Mouse (Mus musculus): ENCODE measurements at regions not wholly inside any gene's neighbourhood (a gene's known extent, or its start where the extent isn't known, plus 50 kb on each side); places are given as distances from the start of the nearest gene placed in this dataset.

- H3K4me1 ChIP-seq (ENCODE audit: control insufficient read depth in 2 of 2, insufficient read depth in 2 of 2, low read length in 2 of 2, poor library complexity in 1 of 2), result no peaks in the 10 kb centered on the region
- H3K9ac ChIP-seq (ENCODE audit: insufficient read depth, low read depth, low read length, poor library complexity, severe bottlenecking), result no peak overlapping the region
- no peaks in the 10 kb centered on the region for H3K9me3 ChIP-seq (ENCODE audit: control insufficient read depth, insufficient read depth, low read depth, low read length)
- no peak overlapping the region for H3K27ac ChIP-seq (ENCODE audit: insufficient read depth, low read depth, low read length, poor library complexity, severe bottlenecking)
- no peak for DNase-seq (ENCODE audit: low read depth, low spot score)
- no peak overlapping the region for H3K4me3 ChIP-seq (ENCODE audit: insufficient read depth in 1 of 2, low read depth in 1 of 2, low read length in 2 of 2, poor library complexity in 1 of 2, severe bottlenecking in 1 of 2)
- TF ChIP-seq CHD2 (IDR thresholded peaks at IDR 0.05; ENCODE audit: low read depth, low read length) (no peak), MAFK (IDR thresholded peaks at IDR 0.05; ENCODE audit: insufficient read depth, low read depth, low read length) (no peak)
- in situ Hi-C loops (cut with MboI; ENCODE audit: low sequenced_read_pairs in 2 of 2, unreplicated experiment in 2 of 2), result no loop called here
- no peaks in the 10 kb centered on the region for H3K36me3 ChIP-seq (ENCODE audit: control insufficient read depth, insufficient read depth, low read length, poor library complexity, severe bottlenecking)
These were observed 868.9 kb downstream of the Brinp1 start for GRCm38 (mm10) chr4:68085255-68085654.

DNA sequence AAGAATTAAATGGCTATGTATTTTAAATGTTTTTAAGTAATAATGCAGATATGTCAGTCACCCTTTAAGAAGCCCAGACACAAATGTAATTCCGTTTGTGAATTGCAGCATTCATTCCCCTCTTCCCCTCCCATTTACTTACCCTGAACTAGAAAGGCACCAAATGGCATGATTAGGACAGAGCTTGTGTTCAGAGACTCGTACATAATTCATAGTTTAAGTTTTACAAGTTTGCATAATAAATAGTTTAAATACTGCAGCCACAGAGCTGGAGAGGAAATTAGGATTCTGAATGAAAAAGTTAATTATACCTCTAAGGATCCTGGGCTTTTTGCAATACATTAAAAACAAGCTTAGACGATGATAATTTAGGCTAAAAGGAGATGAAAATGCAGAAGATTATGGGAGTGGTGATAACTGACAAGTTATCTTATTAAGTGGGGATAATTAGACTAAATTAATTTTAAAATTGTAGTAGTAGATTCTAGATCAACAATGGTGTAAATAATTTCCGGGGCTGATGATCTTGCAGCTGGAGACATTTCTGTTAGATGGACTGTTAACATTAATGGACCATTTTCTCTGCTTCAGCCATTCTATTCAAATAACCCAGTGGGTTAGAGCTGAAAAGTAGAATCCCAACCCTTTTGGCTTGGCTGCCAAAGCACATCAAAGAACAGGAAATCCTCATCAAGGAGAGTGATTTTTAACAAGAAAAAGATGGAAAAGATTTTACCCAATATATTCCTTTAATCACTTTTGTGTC lies 897.2 kb downstream of the Brinp1 start:
- H3K36me3 ChIP-seq (ENCODE audit: control insufficient read depth, insufficient read depth, low read length, poor library complexity, severe bottlenecking), result no peaks in the 10 kb centered on the region
- no peak for DNase-seq (ENCODE audit: low read depth, low spot score)
- in situ Hi-C loops (cut with MboI; ENCODE audit: low sequenced_read_pairs in 2 of 2, unreplicated experiment in 2 of 2), result no loop called here
- no peak overlapping the region for H3K27ac ChIP-seq (ENCODE audit: insufficient read depth, low read depth, low read length, poor library complexity, severe bottlenecking)
- TF ChIP-seq MAFK (IDR thresholded peaks at IDR 0.05; ENCODE audit: insufficient read depth, low read depth, low read length), result no peak
- no peak for TF ChIP-seq CHD2 (IDR thresholded peaks at IDR 0.05; ENCODE audit: low read depth, low read length)
- no peak for TF ChIP-seq ZC3H11A (IDR thresholded peaks at IDR 0.05; ENCODE audit: borderline replicate concordance, low read depth, low read length)
- no peak for TF ChIP-seq HCFC1 (IDR thresholded peaks at IDR 0.05; ENCODE audit: borderline replicate concordance, insufficient read depth, low read length)
- no peak for TF ChIP-seq ZNF384 (IDR thresholded peaks at IDR 0.05; ENCODE audit: low read depth, low read length)
- H3K4me1 ChIP-seq (ENCODE audit: control insufficient read depth in 2 of 2, insufficient read depth in 2 of 2, low read length in 2 of 2, poor library complexity in 1 of 2), result no peaks in the 10 kb centered on the region
- no peak overlapping the region for H3K4me3 ChIP-seq (ENCODE audit: insufficient read depth in 1 of 2, low read depth in 1 of 2, low read length in 2 of 2, poor library complexity in 1 of 2, severe bottlenecking in 1 of 2)
- H3K9me3 ChIP-seq (ENCODE audit: control insufficient read depth, insufficient read depth, low read depth, low read length), result no peaks in the 10 kb centered on the region
- H3K9ac ChIP-seq (ENCODE audit: insufficient read depth, low read depth, low read length, poor library complexity, severe bottlenecking), result no peak overlapping the region

GRCm38 (mm10) chr4:68022891-68023303 lies 931.3 kb downstream of the Brinp1 start:
- no peaks in the 10 kb centered on the region for H3K4me1 ChIP-seq (ENCODE audit: control insufficient read depth in 2 of 2, insufficient read depth in 2 of 2, low read length in 2 of 2, poor library complexity in 1 of 2)
- in situ Hi-C loops (cut with MboI; ENCODE audit: low sequenced_read_pairs in 2 of 2, unreplicated experiment in 2 of 2), result loop anchor here in 1 of 2 experiments (25.0 kb wide), 1 partner anchor 839 kb away; no protein-coding TSS in a partner anchor
- H3K36me3 ChIP-seq (ENCODE audit: control insufficient read depth, insufficient read depth, low read length, poor library complexity, severe bottlenecking), result no peaks in the 10 kb centered on the region
- DNase-seq (ENCODE audit: low read depth, low spot score), result peak; percentile 30
- H3K9ac ChIP-seq (ENCODE audit: insufficient read depth, low read depth, low read length, poor library complexity, severe bottlenecking), result no peak overlapping the region
- H3K4me3 ChIP-seq (ENCODE audit: insufficient read depth in 1 of 2, low read depth in 1 of 2, low read length in 2 of 2, poor library complexity in 1 of 2, severe bottlenecking in 1 of 2), result no peak overlapping the region
- no peaks in the 10 kb centered on the region for H3K9me3 ChIP-seq (ENCODE audit: control insufficient read depth, insufficient read depth, low read depth, low read length)
- H3K27ac ChIP-seq (ENCODE audit: insufficient read depth, low read depth, low read length, poor library complexity, severe bottlenecking), result no peak overlapping the region
- TF ChIP-seq ZC3H11A (IDR thresholded peaks at IDR 0.05; ENCODE audit: borderline replicate concordance, low read depth, low read length), result 0 out of 2 replicates have a peak, but pooled peaks have one; percentile 14
- no peak for TF ChIP-seq HCFC1 (IDR thresholded peaks at IDR 0.05; ENCODE audit: borderline replicate concordance, insufficient read depth, low read length)

DNA sequence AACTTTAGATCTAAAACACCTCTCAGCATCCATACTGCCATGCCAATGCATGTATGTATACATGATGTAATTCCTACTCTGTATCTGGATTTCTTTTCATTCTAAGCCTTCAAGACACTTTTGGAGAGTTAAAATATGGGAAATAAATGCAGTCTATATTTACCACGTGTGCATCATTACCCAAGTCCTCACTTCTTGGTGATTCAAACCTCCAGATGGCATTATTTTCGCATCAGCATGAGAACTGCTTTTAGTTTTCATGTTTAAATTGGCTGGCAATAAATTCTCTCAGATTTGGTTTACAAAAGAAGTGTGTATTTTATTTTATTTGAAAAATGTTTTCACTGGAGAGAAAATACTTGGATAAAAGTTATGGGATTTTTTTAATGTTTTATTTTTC lies 942.8 kb downstream of the Brinp1 start:
- no peak overlapping the region for H3K9ac ChIP-seq (ENCODE audit: insufficient read depth, low read depth, low read length, poor library complexity, severe bottlenecking)
- TF ChIP-seq ZNF384 (IDR thresholded peaks at IDR 0.05; ENCODE audit: low read depth, low read length), result no peak
- no peak for TF ChIP-seq ZC3H11A (IDR thresholded peaks at IDR 0.05; ENCODE audit: borderline replicate concordance, low read depth, low read length)
- no peak for TF ChIP-seq HCFC1 (IDR thresholded peaks at IDR 0.05; ENCODE audit: borderline replicate concordance, insufficient read depth, low read length)
- no peak for TF ChIP-seq MAFK (IDR thresholded peaks at IDR 0.05; ENCODE audit: insufficient read depth, low read depth, low read length)
- no peak for TF ChIP-seq CHD2 (IDR thresholded peaks at IDR 0.05; ENCODE audit: low read depth, low read length)
- H3K9me3 ChIP-seq (ENCODE audit: control insufficient read depth, insufficient read depth, low read depth, low read length), result no peaks in the 10 kb centered on the region
- no peak for DNase-seq (ENCODE audit: low read depth, low spot score)
- no peaks in the 10 kb centered on the region for H3K4me1 ChIP-seq (ENCODE audit: control insufficient read depth in 2 of 2, insufficient read depth in 2 of 2, low read length in 2 of 2, poor library complexity in 1 of 2)
- H3K27ac ChIP-seq (ENCODE audit: insufficient read depth, low read depth, low read length, poor library complexity, severe bottlenecking), result no peak overlapping the region
- H3K4me3 ChIP-seq (ENCODE audit: insufficient read depth in 1 of 2, low read depth in 1 of 2, low read length in 2 of 2, poor library complexity in 1 of 2, severe bottlenecking in 1 of 2), result no peak overlapping the region
- no peaks in the 10 kb centered on the region for H3K36me3 ChIP-seq (ENCODE audit: control insufficient read depth, insufficient read depth, low read length, poor library complexity, severe bottlenecking)
- in situ Hi-C loops (cut with MboI; ENCODE audit: low sequenced_read_pairs in 2 of 2, unreplicated experiment in 2 of 2), result loop anchor here in 1 of 2 experiments (25.0 kb wide), 1 partner anchor 851 kb away; no protein-coding TSS in a partner anchor

Measured in ES-E14 (cell line).